Mouse (Mus musculus): ENCODE data around the gene Nhej1. TPM values are rescaled to one million over a fixed set of nuclear protein-coding genes. Genes with fewer than 3 reads are reported as not detected.

The Nhej1 gene
- polyA plus RNA-seq, 1 experiment from 2014 or later, result 12.1 TPM

DNA sequence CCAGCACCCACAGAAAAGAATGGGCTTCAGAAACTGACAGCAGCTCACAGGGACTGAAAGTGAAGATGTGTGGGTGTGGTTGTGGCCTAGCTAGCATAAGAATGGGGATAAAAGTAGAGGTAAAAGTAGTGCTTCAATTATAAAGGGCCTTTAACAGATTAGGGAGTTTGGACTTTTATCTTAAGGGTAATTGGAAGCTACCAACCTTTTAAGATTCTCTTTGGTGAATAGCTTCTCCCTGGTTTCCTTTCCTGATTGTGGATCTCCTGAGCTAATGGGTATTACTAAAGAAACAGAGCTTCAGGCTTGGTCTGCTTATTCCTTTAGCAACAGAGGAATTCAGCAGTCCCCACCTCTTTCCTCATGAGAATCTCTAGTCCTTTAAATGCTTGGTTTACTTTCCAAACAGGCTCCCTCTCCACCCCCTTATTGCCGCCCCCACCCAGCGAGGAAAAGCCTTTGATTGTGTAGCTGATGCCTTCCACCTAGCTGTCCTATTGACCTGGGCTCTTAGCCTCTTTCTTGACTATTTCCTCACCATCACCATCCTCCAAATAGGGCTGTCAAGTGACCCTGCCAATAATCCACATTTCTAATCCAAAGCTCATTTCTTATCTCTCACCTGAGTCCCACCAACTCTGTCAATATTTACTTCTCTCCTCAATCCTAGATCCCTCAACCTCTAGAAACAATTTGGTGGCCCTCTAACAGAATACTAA, 97.8 kb downstream of the Nhej1 start:
- Histone ChIP-seq H3K36me3 (ENCODE audit: insufficient read depth, low read length) (no peaks in the 10 kb centered on the region), H3K27ac (ENCODE audit: low read length) (no peak overlapping the region), H3K4me3 (ENCODE audit: low read length) (no peak overlapping the region), H3K9me3 (ENCODE audit: low read length) (no peaks in the 10 kb centered on the region), H3K4me2 (replicated peaks; ENCODE audit: low read depth, low read length) (no peak overlapping the region), H3K9ac (replicated peaks; ENCODE audit: low read length) (no peak overlapping the region), H3K27me3 (ENCODE audit: insufficient read depth, low read length) (no peaks in the 10 kb centered on the region), H3K4me1 (ENCODE audit: insufficient read depth, low read length) (no peaks in the 10 kb centered on the region)
- ATAC-seq (ENCODE audit: low FRiP score, low TSS enrichment), result no peak
- WGBS, result 26% methylated on average over 2 of the region's 2 CpGs

DNA sequence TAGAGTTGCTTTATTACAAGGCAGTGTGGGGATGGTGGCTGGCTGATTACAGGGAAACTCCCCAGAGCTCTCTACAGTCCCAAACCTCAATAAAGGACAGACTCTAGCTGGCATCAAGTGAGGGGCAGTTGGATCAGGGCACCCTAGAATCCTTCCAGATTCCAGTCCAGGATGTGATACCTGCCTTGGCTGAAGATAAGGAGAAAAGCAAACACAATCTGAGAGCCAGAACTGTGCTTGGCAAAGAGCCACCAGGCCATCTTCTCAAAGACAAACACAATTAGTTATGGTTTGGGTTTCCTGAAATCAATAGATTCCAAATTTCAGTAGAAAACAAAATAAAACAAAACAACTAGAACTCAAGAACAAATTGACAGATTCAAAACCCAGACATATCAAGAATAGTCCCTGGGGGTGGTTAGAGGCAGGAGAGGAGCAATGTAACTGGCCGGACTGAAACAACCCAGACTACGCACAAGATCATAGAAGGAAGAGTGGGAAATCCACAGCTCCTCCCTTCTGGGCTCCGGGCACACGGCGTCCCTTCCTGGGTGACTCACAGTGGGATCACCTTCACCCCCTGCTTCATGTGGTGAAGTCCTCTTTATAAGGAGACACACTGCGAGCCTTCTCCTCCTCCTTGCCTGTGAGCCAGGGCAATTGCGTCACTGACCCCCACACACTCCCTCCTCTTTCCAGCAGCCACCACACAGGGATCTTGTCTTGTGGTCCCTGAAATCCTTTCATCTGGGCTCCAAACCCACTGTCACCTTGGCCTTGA, 100.4 kb downstream of the Nhej1 start:
- no peak for ATAC-seq (ENCODE audit: low FRiP score, low TSS enrichment)
- H3K4me1 ChIP-seq (ENCODE audit: insufficient read depth, low read length), result no peaks in the 10 kb centered on the region
- no peak overlapping the region for H3K9ac ChIP-seq (replicated peaks; ENCODE audit: low read length)
- H3K4me3 ChIP-seq (ENCODE audit: low read length), result no peak overlapping the region
- no peaks in the 10 kb centered on the region for H3K27me3 ChIP-seq (ENCODE audit: insufficient read depth, low read length)
- no peaks in the 10 kb centered on the region for H3K36me3 ChIP-seq (ENCODE audit: insufficient read depth, low read length)
- no peaks in the 10 kb centered on the region for H3K9me3 ChIP-seq (ENCODE audit: low read length)
- H3K4me2 ChIP-seq (replicated peaks; ENCODE audit: low read depth, low read length), result no peak overlapping the region
- 76% methylated on average over 7 of the region's 7 CpGs for WGBS
- no peak overlapping the region for H3K27ac ChIP-seq (ENCODE audit: low read length)

DNA sequence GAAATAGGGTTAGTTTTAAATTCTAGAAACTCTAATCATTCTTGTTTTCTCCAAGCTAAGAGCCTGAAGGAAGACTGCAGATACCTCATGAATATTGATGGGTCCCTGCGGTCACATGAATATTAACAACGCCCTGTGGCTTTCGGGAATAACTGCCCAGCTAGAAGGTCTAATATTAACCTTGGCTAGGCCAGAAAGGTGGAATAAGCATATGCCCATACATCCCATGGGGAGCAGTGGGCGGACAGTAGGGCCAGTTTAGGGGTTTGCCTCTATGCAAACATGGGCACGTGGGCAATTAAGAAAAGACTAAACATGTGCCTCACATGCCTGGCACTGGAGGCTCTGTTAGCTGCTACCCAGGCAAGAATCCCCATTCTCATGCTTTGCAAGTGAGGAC, 102.8 kb downstream of the Nhej1 start:
- no peaks in the 10 kb centered on the region for H3K9me3 ChIP-seq (ENCODE audit: low read length)
- H3K4me2 ChIP-seq (replicated peaks; ENCODE audit: low read depth, low read length), result no peak overlapping the region
- H3K27me3 ChIP-seq (ENCODE audit: insufficient read depth, low read length), result no peaks in the 10 kb centered on the region
- no peaks in the 10 kb centered on the region for H3K4me1 ChIP-seq (ENCODE audit: insufficient read depth, low read length)
- no peak overlapping the region for H3K27ac ChIP-seq (ENCODE audit: low read length)
- no peak for ATAC-seq (ENCODE audit: low FRiP score, low TSS enrichment)
- no peaks in the 10 kb centered on the region for H3K36me3 ChIP-seq (ENCODE audit: insufficient read depth, low read length)
- WGBS, result 68% methylated on average over 5 of the region's 5 CpGs
- H3K4me3 ChIP-seq (ENCODE audit: low read length), result no peak overlapping the region
- no peak overlapping the region for H3K9ac ChIP-seq (replicated peaks; ENCODE audit: low read length)

- Histone ChIP-seq H3K27ac (ENCODE audit: low read length) (no peak overlapping the region), H3K4me1 (ENCODE audit: insufficient read depth, low read length) (peaks cover 25% of the 10 kb centered on the region), H3K36me3 (ENCODE audit: insufficient read depth, low read length) (no peaks in the 10 kb centered on the region), H3K4me3 (ENCODE audit: low read length) (no peak overlapping the region), H3K9ac (replicated peaks; ENCODE audit: low read length) (no peak overlapping the region), H3K9me3 (ENCODE audit: low read length) (no peaks in the 10 kb centered on the region), H3K4me2 (replicated peaks; ENCODE audit: low read depth, low read length) (no peak overlapping the region), H3K27me3 (ENCODE audit: insufficient read depth, low read length) (no peaks in the 10 kb centered on the region; the same call in 1 of the 2 replicates)
- WGBS, result 4% methylated on average over 6 of the region's 6 CpGs
- ATAC-seq (ENCODE audit: low FRiP score, low TSS enrichment), result peak; percentile 67; the same call in 1 of the 2 replicates
These were observed 108.2 kb downstream of the Nhej1 start for GRCm38 (mm10) chr1:75016846-75017245.

- 19% methylated on average over 13 of the region's 13 CpGs for WGBS
- Histone ChIP-seq H3K36me3 (ENCODE audit: insufficient read depth, low read length) (no peaks in the 10 kb centered on the region), H3K4me3 (ENCODE audit: low read length) (no peak overlapping the region), H3K27me3 (ENCODE audit: insufficient read depth, low read length) (no peaks in the 10 kb centered on the region; the same call in 1 of the 2 replicates), H3K4me1 (ENCODE audit: insufficient read depth, low read length) (peaks cover 25% of the 10 kb centered on the region), H3K9me3 (ENCODE audit: low read length) (no peaks in the 10 kb centered on the region), H3K27ac (ENCODE audit: low read length) (peak overlapping the region; percentile 35; the same call in 1 of the 2 replicates), H3K9ac (replicated peaks; ENCODE audit: low read length) (0 out of 2 replicates have a peak overlapping the region, but pooled peaks have one; percentile 22), H3K4me2 (replicated peaks; ENCODE audit: low read depth, low read length) (peak overlapping the region; percentile 35)
- ATAC-seq (ENCODE audit: low FRiP score, low TSS enrichment), result no peak
These were observed 109.3 kb downstream of the Nhej1 start for GRCm38 (mm10) chr1:75015551-75016265.

DNA sequence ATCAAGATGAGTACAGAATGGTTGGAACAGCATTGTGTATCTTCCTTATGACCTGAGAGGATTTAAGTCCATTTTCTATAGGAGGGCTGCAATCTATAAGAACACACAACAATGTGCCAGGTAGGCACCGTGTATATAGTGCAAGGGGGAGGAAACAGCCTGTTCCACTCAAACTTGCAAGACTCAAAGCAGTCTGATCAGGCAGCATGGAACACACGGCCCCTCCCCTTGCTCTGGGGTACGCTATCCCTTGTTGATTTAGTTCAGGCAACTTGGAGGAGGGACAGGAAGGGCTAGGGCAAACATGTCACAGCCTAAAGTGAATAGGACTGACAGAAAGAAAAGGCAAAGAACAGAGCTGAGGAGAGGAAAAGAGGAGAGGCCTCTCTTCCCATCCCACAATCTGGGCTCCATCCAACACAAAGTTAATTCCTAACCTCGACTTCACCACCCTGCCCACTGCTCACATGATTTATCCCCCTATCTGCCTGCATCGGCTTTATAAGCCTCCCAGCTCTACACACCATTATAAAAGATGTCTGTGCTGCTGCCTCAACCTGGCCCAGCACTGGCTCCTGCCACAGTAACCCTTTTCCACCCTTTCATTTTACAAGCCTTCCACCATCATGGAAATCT, 110.7 kb downstream of the Nhej1 start:
- no peak overlapping the region for H3K9ac ChIP-seq (replicated peaks; ENCODE audit: low read length)
- H3K36me3 ChIP-seq (ENCODE audit: insufficient read depth, low read length), result no peaks in the 10 kb centered on the region
- no peak overlapping the region for H3K27ac ChIP-seq (ENCODE audit: low read length)
- H3K9me3 ChIP-seq (ENCODE audit: low read length), result no peaks in the 10 kb centered on the region
- no peak overlapping the region for H3K4me3 ChIP-seq (ENCODE audit: low read length)
- ATAC-seq (ENCODE audit: low FRiP score, low TSS enrichment), result 0 out of 2 replicates have a peak, but pooled peaks have one; percentile 71
- 7% methylated on average over 5 of the region's 5 CpGs for WGBS
- H3K4me2 ChIP-seq (replicated peaks; ENCODE audit: low read depth, low read length), result no peak overlapping the region
- H3K4me1 ChIP-seq (ENCODE audit: insufficient read depth, low read length), result peaks cover 25% of the 10 kb centered on the region
- H3K27me3 ChIP-seq (ENCODE audit: insufficient read depth, low read length), result no peaks in the 10 kb centered on the region; the same call in 1 of the 2 replicates

GRCm38 (mm10) chr1:75010817-75011216, 114.2 kb downstream of the Nhej1 start:
- Histone ChIP-seq H3K4me2 (replicated peaks; ENCODE audit: low read depth, low read length) (no peak overlapping the region), H3K9me3 (ENCODE audit: low read length) (no peaks in the 10 kb centered on the region), H3K27me3 (ENCODE audit: insufficient read depth, low read length) (no peaks in the 10 kb centered on the region; the same call in 1 of the 2 replicates), H3K4me1 (ENCODE audit: insufficient read depth, low read length) (peaks cover 16% of the 10 kb centered on the region), H3K4me3 (ENCODE audit: low read length) (no peak overlapping the region), H3K27ac (ENCODE audit: low read length) (no peak overlapping the region), H3K36me3 (ENCODE audit: insufficient read depth, low read length) (no peaks in the 10 kb centered on the region), H3K9ac (replicated peaks; ENCODE audit: low read length) (no peak overlapping the region)
- ATAC-seq (ENCODE audit: low FRiP score, low TSS enrichment), result no peak

- peaks cover 11% of the 10 kb centered on the region for H3K4me1 ChIP-seq (ENCODE audit: insufficient read depth, low read length)
- ATAC-seq (ENCODE audit: low FRiP score, low TSS enrichment), result no peak
- H3K4me3 ChIP-seq (ENCODE audit: low read length), result no peak overlapping the region
- 78% methylated on average over 2 of the region's 2 CpGs for WGBS
- H3K4me2 ChIP-seq (replicated peaks; ENCODE audit: low read depth, low read length), result no peak overlapping the region
- H3K27me3 ChIP-seq (ENCODE audit: insufficient read depth, low read length), result no peaks in the 10 kb centered on the region
- no peaks in the 10 kb centered on the region for H3K9me3 ChIP-seq (ENCODE audit: low read length)
- no peak overlapping the region for H3K27ac ChIP-seq (ENCODE audit: low read length)
- no peaks in the 10 kb centered on the region for H3K36me3 ChIP-seq (ENCODE audit: insufficient read depth, low read length)
- no peak overlapping the region for H3K9ac ChIP-seq (replicated peaks; ENCODE audit: low read length)
These were observed 114.8 kb downstream of the Nhej1 start for GRCm38 (mm10) chr1:75010203-75010602.

DNA sequence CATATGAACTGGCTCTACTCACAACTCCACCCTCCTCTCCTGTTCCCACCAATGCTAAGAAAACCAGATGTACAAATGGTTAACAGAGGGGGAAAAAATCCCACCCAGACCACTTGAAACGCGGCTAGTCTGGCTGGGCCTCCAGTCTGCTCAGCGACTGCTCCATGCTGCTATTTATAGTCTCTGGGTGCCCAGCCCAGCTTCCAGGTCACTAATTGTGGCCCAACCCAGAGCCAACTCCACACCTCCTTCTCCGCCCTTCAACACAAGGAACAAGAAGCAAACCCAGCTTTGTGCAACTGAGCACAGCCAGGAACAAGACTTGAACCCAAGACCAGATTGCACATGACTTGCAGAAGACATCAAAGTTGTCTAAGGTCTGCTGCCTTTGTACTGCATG, 119.0 kb downstream of the Nhej1 start:
- H3K27me3 ChIP-seq (ENCODE audit: insufficient read depth, low read length), result no peaks in the 10 kb centered on the region
- no peaks in the 10 kb centered on the region for H3K9me3 ChIP-seq (ENCODE audit: low read length)
- no peak for ATAC-seq (ENCODE audit: low FRiP score, low TSS enrichment)
- H3K4me3 ChIP-seq (ENCODE audit: low read length), result no peak overlapping the region
- H3K4me1 ChIP-seq (ENCODE audit: insufficient read depth, low read length), result no peaks in the 10 kb centered on the region
- no peak overlapping the region for H3K9ac ChIP-seq (replicated peaks; ENCODE audit: low read length)
- H3K4me2 ChIP-seq (replicated peaks; ENCODE audit: low read depth, low read length), result no peak overlapping the region
- H3K36me3 ChIP-seq (ENCODE audit: insufficient read depth, low read length), result no peaks in the 10 kb centered on the region
- 36% methylated on average over 4 of the region's 4 CpGs for WGBS
- H3K27ac ChIP-seq (ENCODE audit: low read length), result no peak overlapping the region

All from kidney, embryonic 16.5 days (tissue).